Mouse (Mus musculus) kidney, embryonic 15.5 days (tissue): ENCODE data around the gene Stxbp5. TPM values are rescaled to one million over a fixed set of nuclear protein-coding genes. Genes with fewer than 3 reads are reported as not detected.

Experiments used
- ATAC-seq: fragments of 200-750 bp; cut with Nextera tagmentation; replicated peaks from 2 replicates; pipeline ENCODE4 v1.8.0; 2017; ENCODE audit warnings: moderate TSS enrichment; ENCODE audit not compliant: low FRiP score
- H3K27ac ChIP-seq: fragments of 300-500 bp; sonication (generic); 2 replicates; pipeline ENCODE4 v1.5.1; 2015; ENCODE audit warnings: mild to moderate bottlenecking, inconsistent platforms
- H3K27me3 ChIP-seq: fragments of 300-500 bp; sonication (generic); 2 replicates; pipeline ENCODE4 v1.6.1; 2015; ENCODE audit warnings: inconsistent platforms
- H3K36me3 ChIP-seq: fragments of 300-500 bp; sonication (generic); 2 replicates; pipeline ENCODE4 v1.6.1; 2015; ENCODE audit warnings: inconsistent platforms
- H3K4me1 ChIP-seq: fragments of 300-500 bp; sonication (generic); 2 replicates; pipeline ENCODE4 v1.6.1; 2015; ENCODE audit warnings: inconsistent platforms
- H3K4me2 ChIP-seq: fragments of 300-500 bp; sonication (generic); 2 replicates; pipeline ENCODE4 v1.6.1; 2015; ENCODE audit warnings: moderate library complexity, mild to moderate bottlenecking, inconsistent platforms
- H3K4me3 ChIP-seq: fragments of 300-500 bp; sonication (generic); replicated peaks from 2 replicates; pipeline ENCODE4 v1.5.1; 2015; ENCODE audit warnings: mild to moderate bottlenecking, inconsistent platforms
- H3K9ac ChIP-seq: fragments of 300-500 bp; sonication (generic); 2 replicates; pipeline ENCODE4 v1.6.1; 2015; ENCODE audit warnings: mild to moderate bottlenecking, inconsistent platforms
- H3K9me3 ChIP-seq: fragments of 300-500 bp; sonication (generic); replicated peaks from 2 replicates; pipeline ENCODE4 v1.6.1; 2016; ENCODE audit warnings: inconsistent platforms
- WGBS: fragments of 180-500 bp; shearing (Covaris S2); methylation state at CpG from one replicate; pipeline ENCODE4 v1.1.7; 2015; ENCODE audit warnings: mixed read lengths; 5-methylcytosine and 5-hydroxymethylcytosine counted together
- polyA plus RNA-seq: library from polyadenylated mRNA; unstranded; fragments of >200 nt; fragmentation: Nextera tagmentation; extraction: Ambion mirVana; gene quantifications from 2 replicates; pipeline ENCODE4 v1.2.1, GENCODE M21; 2015

The Stxbp5 gene
- polyA plus RNA-seq, 1 experiment from 2014 or later: 5.3 TPM

- Histone ChIP-seq H3K9me3 (no peaks in the 10 kb centered on the region), H3K4me3 (no peak overlapping the region), H3K9ac (no peak overlapping the region), H3K27ac (no peak overlapping the region), H3K36me3 (no peaks in the 10 kb centered on the region), H3K4me1 (0 out of 2 replicates have a peak, but pooled peaks cover 5% of the 10 kb centered on the region), H3K4me2 (no peak overlapping the region), H3K27me3 (0 out of 2 replicates have a peak, but pooled peaks cover 2% of the 10 kb centered on the region)
- WGBS: 30% methylated on average over 9 of the region's 9 CpGs
- peak; percentile 92 for ATAC-seq
Observed at GRCm38 (mm10) chr10:9732065-9732749, 168.7 kb downstream of the Stxbp5 start.

- no peaks in the 10 kb centered on the region for H3K4me1 ChIP-seq
- no peaks in the 10 kb centered on the region for H3K27me3 ChIP-seq
- no peak overlapping the region for H3K27ac ChIP-seq
- H3K36me3 ChIP-seq: no peaks in the 10 kb centered on the region
- WGBS: 76% methylated on average over 11 of the region's 11 CpGs
- H3K4me3 ChIP-seq: no peak overlapping the region
- ATAC-seq: no peak
- no peak overlapping the region for H3K4me2 ChIP-seq
- no peak overlapping the region for H3K9ac ChIP-seq
- H3K9me3 ChIP-seq: no peaks in the 10 kb centered on the region
Observed at GRCm38 (mm10) chr10:9722519-9723303, 178.2 kb downstream of the Stxbp5 start.

GRCm38 (mm10) chr10:9720027-9720426, 180.9 kb downstream of the Stxbp5 start:
- H3K9me3 ChIP-seq: no peaks in the 10 kb centered on the region
- H3K4me3 ChIP-seq: no peak overlapping the region
- no peak overlapping the region for H3K27ac ChIP-seq
- no peaks in the 10 kb centered on the region for H3K27me3 ChIP-seq
- ATAC-seq: no peak
- H3K9ac ChIP-seq: no peak overlapping the region
- WGBS: 68% methylated on average over 5 of the region's 5 CpGs
- no peak overlapping the region for H3K4me2 ChIP-seq
- no peaks in the 10 kb centered on the region for H3K36me3 ChIP-seq
- H3K4me1 ChIP-seq: no peaks in the 10 kb centered on the region

GRCm38 (mm10) chr10:9718086-9718485, 182.8 kb downstream of the Stxbp5 start:
- Histone ChIP-seq H3K9me3 (no peaks in the 10 kb centered on the region), H3K4me1 (no peaks in the 10 kb centered on the region), H3K36me3 (no peaks in the 10 kb centered on the region), H3K4me2 (no peak overlapping the region), H3K27ac (no peak overlapping the region), H3K4me3 (no peak overlapping the region), H3K9ac (no peak overlapping the region), H3K27me3 (no peaks in the 10 kb centered on the region)
- ATAC-seq: no peak
- WGBS: 64% methylated on average over 5 of the region's 5 CpGs

Other genes starting within 250 kb of the Stxbp5 start
- 3.2 and 4.1 TPM in 2 replicates for gene Samd5, start 225.9 kb downstream of the Stxbp5 start, polyA plus RNA-seq